Mouse (Mus musculus) hindbrain, embryonic 16.5 days (tissue): ENCODE measurements at regions not wholly inside any gene's neighbourhood (a gene's known extent, or its start where the extent isn't known, plus 50 kb on each side); places are given as distances from the start of the nearest gene placed in this dataset.

Source experiments
- ATAC-seq: fragments of 200-750 bp; cut with Nextera tagmentation; 2 replicates; pipeline ENCODE4 v1.8.0; 2017; ENCODE audit warnings: moderate TSS enrichment, moderate library complexity
- H3K27ac ChIP-seq: fragments of 300-500 bp; sonication (generic); 2 replicates; pipeline ENCODE4 v1.5.1; 2014; ENCODE audit warnings: low read depth, mild to moderate bottlenecking, control low read depth, low read length, moderate library complexity
- H3K27me3 ChIP-seq: fragments of 300-500 bp; sonication (generic); replicated peaks from 2 replicates; pipeline ENCODE4 v1.6.1; 2014; ENCODE audit warnings: low read length; ENCODE audit not compliant: control insufficient read depth, insufficient read depth
- H3K36me3 ChIP-seq: fragments of 300-500 bp; sonication (generic); 2 replicates; pipeline ENCODE4 v1.6.1; 2014; ENCODE audit warnings: mild to moderate bottlenecking, low read length, moderate library complexity, mixed read lengths; ENCODE audit not compliant: control insufficient read depth, insufficient read depth
- H3K4me1 ChIP-seq: fragments of 300-500 bp; sonication (generic); 2 replicates; pipeline ENCODE4 v1.6.1; 2014; ENCODE audit warnings: low read depth, low read length; ENCODE audit not compliant: control insufficient read depth, insufficient read depth
- H3K4me2 ChIP-seq: fragments of 300-500 bp; sonication (generic); 2 replicates; pipeline ENCODE4 v1.6.1; 2014; ENCODE audit warnings: mild to moderate bottlenecking, low read length, control low read depth, moderate library complexity
- H3K4me3 ChIP-seq: fragments of 300-500 bp; sonication (generic); 2 replicates; pipeline ENCODE4 v1.5.1; 2014; ENCODE audit warnings: mild to moderate bottlenecking, low read length, control low read depth, moderate library complexity
- H3K9ac ChIP-seq: fragments of 300-500 bp; sonication (generic); 2 replicates; pipeline ENCODE4 v1.6.1; 2014; ENCODE audit warnings: low read depth, mild to moderate bottlenecking, control low read depth, low read length, moderate library complexity
- H3K9me3 ChIP-seq: fragments of 300-500 bp; sonication (generic); 2 replicates; pipeline ENCODE4 v1.6.1; 2014; ENCODE audit warnings: mild to moderate bottlenecking, low read length, moderate library complexity; ENCODE audit not compliant: control insufficient read depth
- WGBS: fragments of 180-500 bp; shearing (Covaris S2); extraction: QIAGEN DNeasy Blood & Tissue Kit; methylation state at CpG from one replicate; pipeline ENCODE4 v1.1.7; 2014; 5-methylcytosine and 5-hydroxymethylcytosine counted together

GRCm38 (mm10) chr7:74070836-74071235 is 57.3 kb upstream of the St8sia2 start:
- no peaks in the 10 kb centered on the region for H3K36me3 ChIP-seq
- no peak overlapping the region for H3K9ac ChIP-seq
- H3K27me3 ChIP-seq, result no peaks in the 10 kb centered on the region
- no peaks in the 10 kb centered on the region for H3K9me3 ChIP-seq
- no peak overlapping the region for H3K4me3 ChIP-seq
- no peak for ATAC-seq
- H3K27ac ChIP-seq, result no peak overlapping the region
- H3K4me2 ChIP-seq, result no peak overlapping the region
- peaks cover 2% of the 10 kb centered on the region; the same call in 1 of the 2 replicates for H3K4me1 ChIP-seq
- 67% methylated on average over 2 of the region's 2 CpGs for WGBS

DNA sequence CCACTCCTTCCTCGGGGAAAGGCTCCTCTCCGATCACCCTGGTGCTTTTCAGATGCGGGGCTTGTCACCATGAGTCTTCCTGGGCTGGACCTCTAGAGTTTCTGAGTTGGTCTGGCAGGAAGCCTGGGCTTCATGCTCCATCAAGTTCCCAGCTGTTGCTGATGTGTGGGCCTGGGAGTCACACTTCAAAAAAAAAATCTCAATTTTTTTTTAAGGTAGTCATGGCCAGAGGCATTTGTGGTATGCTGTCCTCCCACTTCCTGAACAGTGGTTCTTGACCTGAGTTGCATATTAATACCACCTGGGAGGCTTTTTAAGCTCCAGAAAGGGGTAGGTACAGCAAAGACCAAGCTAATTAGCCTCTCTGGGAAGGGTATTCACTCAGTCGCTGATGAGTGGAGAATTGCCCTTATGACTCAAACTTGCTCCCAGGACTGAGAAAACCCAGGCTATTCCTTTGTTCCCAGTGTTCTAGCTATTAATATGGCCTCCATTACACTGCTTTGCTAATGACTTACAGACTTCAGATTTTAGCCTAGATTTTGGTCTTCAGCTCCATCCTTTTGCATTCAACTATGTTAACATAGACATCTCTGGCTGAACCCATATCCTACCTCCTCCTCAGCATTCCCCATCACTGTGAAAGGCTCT is 52.1 kb upstream of the St8sia2 start:
- Histone ChIP-seq H3K4me2 (no peak overlapping the region), H3K36me3 (no peaks in the 10 kb centered on the region), H3K9me3 (no peaks in the 10 kb centered on the region), H3K9ac (no peak overlapping the region), H3K27ac (no peak overlapping the region), H3K27me3 (no peaks in the 10 kb centered on the region), H3K4me1 (peaks cover 4% of the 10 kb centered on the region), H3K4me3 (no peak overlapping the region)
- ATAC-seq, result no peak
- 52% methylated on average over 4 of the region's 4 CpGs for WGBS
